Mouse (Mus musculus) MEL (cell line): ENCODE results near the gene Cdc42bpa. TPM values are rescaled to one million over a fixed set of nuclear protein-coding genes. Genes with fewer than 3 reads are reported as not detected.

Experiments
- DNase-seq: peaks from one replicate; pipeline ENCODE4 v3.0.0; 2011; ENCODE audit warnings: low read depth, low spot score
- H3K27ac ChIP-seq: 2 replicates; pipeline ENCODE4 v1.5.1; 2012; ENCODE audit warnings: low read depth, mild to moderate bottlenecking, control low read depth, low read length, moderate library complexity; ENCODE audit not compliant: control insufficient read depth
- H3K27me3 ChIP-seq, 2 experiments: fragments of 150-350 bp in 1 of 2; sonication (generic) in 1 of 2; 2 replicates each; pipeline ENCODE4 v1.6.1; 2012; ENCODE audit warnings: low read length in 2 of 2, mild to moderate bottlenecking in 2 of 2, improper control_type of control experiment in 1 of 2, moderate library complexity in 1 of 2; ENCODE audit not compliant: insufficient read depth in 2 of 2, control insufficient read depth in 1 of 2
- H3K36me3 ChIP-seq, 2 experiments: 2 replicates each; pipeline ENCODE4 v1.6.1; 2012 to 2014; ENCODE audit warnings: low read length in 2 of 2, improper control_type of control experiment in 1 of 2, inconsistent platforms in 1 of 2, mild to moderate bottlenecking in 1 of 2; ENCODE audit not compliant: insufficient read depth in 2 of 2, control insufficient read depth in 1 of 2
- H3K4me1 ChIP-seq, 2 experiments: fragments of 150-350 bp in 1 of 2; sonication (generic) in 1 of 2; 2 replicates each; pipeline ENCODE4 v1.6.1; 2012; ENCODE audit warnings: low read length in 2 of 2, improper control_type of control experiment in 1 of 2, mild to moderate bottlenecking in 1 of 2; ENCODE audit not compliant: insufficient read depth in 2 of 2, control insufficient read depth in 1 of 2
- H3K4me3 ChIP-seq, 2 experiments: fragments of 150-350 bp in 1 of 2; sonication (generic) in 1 of 2; 2 replicates each; pipeline ENCODE4 v1.5.1; 2012; ENCODE audit warnings: low read depth in 2 of 2, low read length in 2 of 2, mild to moderate bottlenecking in 2 of 2, moderate library complexity in 2 of 2, control low read depth in 1 of 2, improper control_type of control experiment in 1 of 2; ENCODE audit not compliant: control insufficient read depth in 1 of 2, insufficient read depth in 1 of 2
- H3K79me2 ChIP-seq: 2 replicates; pipeline ENCODE4 v1.6.1; 2012; ENCODE audit warnings: mild to moderate bottlenecking, low read length, moderate library complexity; ENCODE audit not compliant: control insufficient read depth, poor library complexity, insufficient read depth
- H3K9ac ChIP-seq: 2 replicates; pipeline ENCODE4 v1.6.1; 2012; ENCODE audit warnings: low read depth, mild to moderate bottlenecking, control low read depth, low read length, moderate library complexity; ENCODE audit not compliant: control insufficient read depth, poor library complexity, severe bottlenecking
- H3K9me3 ChIP-seq: fragments of 150-350 bp; sonication (generic); replicated peaks from 2 replicates; pipeline ENCODE4 v1.6.1; 2012; ENCODE audit warnings: mild to moderate bottlenecking, low read length, improper control_type of control experiment, moderate library complexity; ENCODE audit not compliant: insufficient read depth
- BHLHE40 ChIP-seq: IDR thresholded peaks from 2 replicates; pipeline ENCODE4 v1.6.1; 2012; ENCODE audit warnings: low read depth, mild to moderate bottlenecking, inconsistent platforms, low read length, improper control_type of control experiment, borderline replicate concordance
- CHD1 ChIP-seq: IDR thresholded peaks from 2 replicates; pipeline ENCODE4 v1.6.1; 2012; ENCODE audit warnings: low read depth, mild to moderate bottlenecking, inconsistent platforms, low read length, improper control_type of control experiment
- CTCF ChIP-seq, 3 experiments: IDR thresholded peaks in 2 of 3; conservative IDR thresholded peaks in 1 of 3; 2 replicates each; pipeline ENCODE4 v1.5.1; 2011 to 2012; ENCODE audit warnings: low read length in 3 of 3, low read depth in 2 of 3, mild to moderate bottlenecking in 2 of 3, improper control_type of control experiment in 1 of 3, inconsistent platforms in 1 of 3, mixed read lengths in 1 of 3, moderate library complexity in 1 of 3; ENCODE audit not compliant: control insufficient read depth in 1 of 3, insufficient read depth in 1 of 3, poor library complexity in 1 of 3, severe bottlenecking in 1 of 3
- EP300 ChIP-seq, 2 experiments: IDR thresholded peaks; 2 replicates each; pipeline ENCODE4 v1.6.1; 2011; ENCODE audit warnings: improper control_type of control experiment in 2 of 2, low read length in 2 of 2, low read depth in 1 of 2, mild to moderate bottlenecking in 1 of 2
- GATA1 ChIP-seq: IDR thresholded peaks from 2 replicates; pipeline ENCODE4 v1.6.1; 2011; ENCODE audit warnings: low read depth, low read length, improper control_type of control experiment
- JUND ChIP-seq: IDR thresholded peaks from 2 replicates; pipeline ENCODE4 v1.6.1; 2011; ENCODE audit warnings: low read depth, mild to moderate bottlenecking, improper control_type of control experiment, low read length
- MAFK ChIP-seq: IDR thresholded peaks from 2 replicates; pipeline ENCODE4 v1.6.1; 2011; ENCODE audit warnings: low read depth, mild to moderate bottlenecking, low read length, improper control_type of control experiment, borderline replicate concordance
- POLR2AphosphoS5 ChIP-seq: IDR thresholded peaks from 2 replicates; pipeline ENCODE4 v1.6.1; 2012; ENCODE audit warnings: low read depth, borderline replicate concordance, mild to moderate bottlenecking, inconsistent platforms, low read length, moderate library complexity, mixed read lengths
- RAD21 ChIP-seq: IDR thresholded peaks from 2 replicates; pipeline ENCODE4 v1.6.1; 2011; ENCODE audit warnings: mild to moderate bottlenecking, low read depth, low read length, improper control_type of control experiment
- RCOR1 ChIP-seq: IDR thresholded peaks from 2 replicates; pipeline ENCODE4 v1.6.1; 2012; ENCODE audit warnings: low read depth, mild to moderate bottlenecking, inconsistent platforms, low read length, improper control_type of control experiment
- SIN3A ChIP-seq: IDR thresholded peaks from 2 replicates; pipeline ENCODE4 v1.6.1; 2012; ENCODE audit warnings: low read length, improper control_type of control experiment, inconsistent platforms
- SMC3 ChIP-seq: IDR thresholded peaks from 2 replicates; pipeline ENCODE4 v1.6.1; 2011; ENCODE audit warnings: low read depth, low read length, improper control_type of control experiment
- TAL1 ChIP-seq: IDR thresholded peaks from 2 replicates; pipeline ENCODE4 v1.6.1; 2012; ENCODE audit warnings: mild to moderate bottlenecking, inconsistent platforms, low read length, moderate library complexity, mixed read lengths
- TCF12 ChIP-seq: IDR thresholded peaks from 2 replicates; pipeline ENCODE4 v1.6.1; 2014; ENCODE audit warnings: low read depth, mild to moderate bottlenecking, inconsistent platforms, low read length, improper control_type of control experiment, moderate library complexity
- ZC3H11A ChIP-seq: IDR thresholded peaks from 2 replicates; pipeline ENCODE4 v1.6.1; 2012; ENCODE audit warnings: low read depth, mild to moderate bottlenecking, inconsistent platforms, low read length, improper control_type of control experiment
- polyA plus RNA-seq, 2 experiments: library from polyadenylated mRNA; stranded (reverse) in 1 of 2; unstranded in 1 of 2; fragments of >175 nt in 1 of 2; fragments of >200 nt in 1 of 2; gene quantifications; 2 replicates each; pipeline versions ENCODE4 v1.2.1 to v1.2.4; 2012; ENCODE audit warnings: low replicate concordance in 2 of 2, low read depth in 1 of 2; ENCODE audit not compliant: insufficient read length in 2 of 2, insufficient read depth in 1 of 2, missing spikeins in 1 of 2
- total RNA-seq: library from RNA; depleted of rRNA; stranded (reverse); fragments of 300-350 nt; gene quantifications from 2 replicates; pipeline ENCODE4 v1.2.3, GENCODE M21; 2012

Cdc42bpa gene
- total and polyA plus RNA-seq, 3 experiments = 7.7 to 14.6 TPM; not detected in 1

DNA sequence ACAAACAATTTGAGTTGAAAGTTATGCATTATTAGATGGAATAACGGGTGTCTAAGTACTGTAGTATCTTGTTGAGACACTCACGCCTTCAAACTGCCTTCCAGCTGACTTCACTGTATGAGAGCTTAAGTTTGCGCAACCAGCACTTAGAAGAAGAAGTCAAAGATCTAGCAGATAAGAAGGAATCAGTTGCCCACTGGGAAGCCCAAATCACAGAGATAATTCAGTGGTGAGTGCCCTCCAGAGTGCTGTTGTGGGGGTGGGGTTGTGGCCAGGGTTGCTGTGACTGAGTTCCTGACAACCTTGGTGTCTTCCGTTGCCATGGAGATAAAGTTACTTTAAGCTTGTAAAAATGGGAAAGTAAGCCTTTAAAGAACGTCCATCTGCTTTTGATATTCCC, 148.8 kb downstream of the Cdc42bpa start:
- peak; percentile 17 for DNase-seq
- H3K4me3 ChIP-seq = no peak overlapping the region
- no peak overlapping the region for H3K27ac ChIP-seq
- H3K4me1 ChIP-seq = peaks cover 0 to 2% of the 10 kb centered on the region in 2 experiments; a peak in 1 of 4 replicates
- TF ChIP-seq SIN3A (no peak), MAFK (no peak), CHD1 (no peak), GATA1 (peak; percentile 36; the same call in 1 of the 2 replicates), TCF12 (no peak), EP300 (IDR thresholded peaks at IDR 0.05; ENCODE audit: low read depth in 1 of 2, low read length in 2 of 2) (peak; percentile 5 to 30; a peak in 1 of 4 replicates), RCOR1 (peak; percentile 73; the same call in 1 of the 2 replicates), JUND (no peak)
- no peaks in the 10 kb centered on the region for H3K9me3 ChIP-seq
- no peak overlapping the region for H3K9ac ChIP-seq
- H3K36me3 ChIP-seq = peaks cover 0 to 3% of the 10 kb centered on the region in 2 experiments; a peak in 2 of 4 replicates
- H3K79me2 ChIP-seq = no peaks in the 10 kb centered on the region
- H3K27me3 ChIP-seq = no peaks in the 10 kb centered on the region

DNA sequence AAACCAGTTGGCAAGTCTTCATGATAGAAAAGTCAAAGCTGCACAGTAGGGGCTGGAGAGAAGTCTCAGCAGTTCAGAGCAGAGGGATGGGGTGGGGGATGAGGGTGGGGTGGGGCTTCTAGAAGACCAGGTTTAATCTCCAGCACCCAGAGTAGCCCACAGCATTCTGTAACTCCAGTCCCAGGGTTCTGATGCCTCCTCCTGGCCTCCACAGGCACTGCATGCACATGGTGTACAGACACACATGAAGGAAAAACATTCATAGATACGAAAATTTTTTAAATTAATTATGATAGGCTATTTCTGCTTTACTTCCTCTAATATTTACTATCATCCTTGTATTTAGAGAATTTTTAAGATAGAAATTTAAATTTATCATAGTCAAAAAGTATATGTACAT, 156.3 kb downstream of the Cdc42bpa start:
- TF ChIP-seq RAD21 = peak; percentile 64
- TF ChIP-seq SMC3 = peak; percentile 80
- no peak for TF ChIP-seq RCOR1
- TF ChIP-seq CTCF (IDR thresholded peaks at IDR 0.05 in 2 of 3, conservative IDR thresholded peaks at IDR 0.05 in 1 of 3; ENCODE audit: control insufficient read depth in 1 of 3, insufficient read depth in 1 of 3, low read depth in 2 of 3, low read length in 3 of 3, poor library complexity in 1 of 3, severe bottlenecking in 1 of 3) = peak; percentile 43 to 68 (median 67)
- TF ChIP-seq BHLHE40 = no peak
- peak; percentile 59 for TF ChIP-seq ZC3H11A
- Histone ChIP-seq H3K4me1 (no peaks in the 10 kb centered on the region), H3K9me3 (no peaks in the 10 kb centered on the region), H3K4me3 (no peak overlapping the region), H3K27ac (no peak overlapping the region), H3K27me3 (no peaks in the 10 kb centered on the region), H3K79me2 (no peaks in the 10 kb centered on the region), H3K9ac (no peak overlapping the region), H3K36me3 (no peaks in the 10 kb centered on the region; a peak in 1 of 4 replicates)
- peak; percentile 54 for DNase-seq

- Histone ChIP-seq H3K4me3 (no peak overlapping the region), H3K27me3 (no peaks in the 10 kb centered on the region), H3K27ac (no peak overlapping the region), H3K36me3 (no peaks in the 10 kb centered on the region; a peak in 2 of 4 replicates), H3K9ac (no peak overlapping the region), H3K9me3 (no peaks in the 10 kb centered on the region), H3K79me2 (no peaks in the 10 kb centered on the region), H3K4me1 (no peaks in the 10 kb centered on the region)
- DNase-seq = no peak
- no peak for TF ChIP-seq POLR2AphosphoS5
- no peak for TF ChIP-seq TAL1
Observed at GRCm38 (mm10) chr1:180118233-180118632, 158.0 kb downstream of the Cdc42bpa start.
